Mouse (Mus musculus): ENCODE measurements around the gene Zfp65.
"Not testable (repeated sequence)": the region's sequence is repeated elsewhere in the genome, so short reads cannot be mapped to it uniquely, and the experiment has no call there.

Zfp65 gene

GRCm38 (mm10) chr13:67728641-67729318 lies at the start of gene Zfp65:
TSS of gene Zfp65 (minus strand) at chr13:67729173.
- DNase-seq (ENCODE audit: low spot score in 2 of 2): peak; percentile 64 to 71

GRCm38 (mm10) chr13:67763031-67763768 lies 34.2 kb upstream of the Zfp65 start:
- no peak for DNase-seq (ENCODE audit: low spot score in 2 of 2)

GRCm38 (mm10) chr13:67759966-67760365 lies 31.0 kb upstream of the Zfp65 start:
- no peak for DNase-seq (ENCODE audit: low spot score in 2 of 2)

GRCm38 (mm10) chr13:67755761-67756160 lies 26.8 kb upstream of the Zfp65 start:
- DNase-seq (ENCODE audit: low spot score in 2 of 2): no peak

GRCm38 (mm10) chr13:67754333-67755306 lies 25.6 kb upstream of the Zfp65 start, which contains the start of gene Zfp85:
TSS of gene Zfp85 (minus strand) at chr13:67755228.
- peak; percentile 54 to 63 for DNase-seq (ENCODE audit: low spot score in 2 of 2)

GRCm38 (mm10) chr13:67743896-67744295 lies 14.9 kb upstream of the Zfp65 start:
- no peak for DNase-seq (ENCODE audit: low spot score in 2 of 2)

GRCm38 (mm10) chr13:67742941-67743340 lies 14.0 kb upstream of the Zfp65 start:
- DNase-seq (ENCODE audit: low spot score in 2 of 2): no peak

GRCm38 (mm10) chr13:67734391-67734790 lies 5.4 kb upstream of the Zfp65 start:
- DNase-seq (ENCODE audit: low spot score in 2 of 2): not testable (repeated sequence)

- peak; percentile 29 to 57 for DNase-seq (ENCODE audit: low spot score in 2 of 2)
These were observed 468 bp upstream of the Zfp65 start for GRCm38 (mm10) chr13:67729441-67729840.

GRCm38 (mm10) chr13:67728106-67728505 lies 867 bp downstream of the Zfp65 start:
- DNase-seq (ENCODE audit: low spot score in 2 of 2): no peak

GRCm38 (mm10) chr13:67725331-67725730 lies 3.6 kb downstream of the Zfp65 start:
- peak; percentile 2 to 16 for DNase-seq (ENCODE audit: low spot score in 2 of 2)

GRCm38 (mm10) chr13:67723848-67724479 lies 5.0 kb downstream of the Zfp65 start:
- peak; percentile 91 to 95 for DNase-seq (ENCODE audit: low spot score in 2 of 2)

- DNase-seq (ENCODE audit: low spot score in 2 of 2): no peak
These were observed 42.0 kb downstream of the Zfp65 start, which contains the start of gene Zfp738 for GRCm38 (mm10) chr13:67686971-67687370. TSS of gene Zfp738 (minus strand) at chr13:67687071.

GRCm38 (mm10) chr13:67683841-67684240 lies 45.1 kb downstream of the Zfp65 start:
- not testable (repeated sequence) for DNase-seq (ENCODE audit: low spot score in 2 of 2)

GRCm38 (mm10) chr13:67682959-67683735 lies 45.8 kb downstream of the Zfp65 start:
- peak; percentile 84 to 95 for DNase-seq (ENCODE audit: low spot score in 2 of 2)

GRCm38 (mm10) chr13:67674902-67675301 lies 54.1 kb downstream of the Zfp65 start:
- no peak for DNase-seq (ENCODE audit: low spot score in 2 of 2)

Measured in frontal cortex, postnatal 36 days (tissue).